Mouse (Mus musculus) ES-E14 (cell line): ENCODE measurements around the gene Myo1d. TPM values are rescaled to one million over a fixed set of nuclear protein-coding genes. Genes with fewer than 3 reads are reported as not detected.

Source experiments
- DNase-seq: peaks from one replicate; pipeline ENCODE4 v3.0.0-alpha.2; 2013; ENCODE audit warnings: low read depth, low spot score
- H3K27ac ChIP-seq: 2 replicates; pipeline ENCODE4 v1.5.1; 2012; ENCODE audit warnings: low read depth, mild to moderate bottlenecking, low read length, moderate library complexity, mixed read lengths; ENCODE audit not compliant: poor library complexity, insufficient read depth, severe bottlenecking
- H3K36me3 ChIP-seq: 2 replicates; pipeline ENCODE4 v1.6.1; 2012; ENCODE audit warnings: mild to moderate bottlenecking, low read length, moderate library complexity, mixed read lengths; ENCODE audit not compliant: control insufficient read depth, poor library complexity, insufficient read depth, severe bottlenecking
- H3K4me1 ChIP-seq, 2 experiments: fragments of 150-350 bp in 1 of 2; sonication (generic) in 1 of 2; 2 replicates each; pipeline ENCODE4 v1.6.1; 2012; ENCODE audit warnings: low read length in 2 of 2, mild to moderate bottlenecking in 1 of 2, mixed read lengths in 1 of 2; ENCODE audit not compliant: control insufficient read depth in 2 of 2, insufficient read depth in 2 of 2, poor library complexity in 1 of 2
- H3K4me3 ChIP-seq, 2 experiments: fragments of 150-350 bp in 1 of 2; sonication (generic) in 1 of 2; 2 replicates each; pipeline ENCODE4 v1.5.1; 2012; ENCODE audit warnings: low read length in 2 of 2, low read depth in 1 of 2, mild to moderate bottlenecking in 1 of 2, mixed read lengths in 1 of 2; ENCODE audit not compliant: insufficient read depth in 1 of 2, poor library complexity in 1 of 2, severe bottlenecking in 1 of 2
- H3K9ac ChIP-seq: 2 replicates; pipeline ENCODE4 v1.6.1; 2012; ENCODE audit warnings: low read depth, mild to moderate bottlenecking, low read length, mixed read lengths; ENCODE audit not compliant: poor library complexity, insufficient read depth, severe bottlenecking
- H3K9me3 ChIP-seq: fragments of 150-350 bp; sonication (generic); 2 replicates; pipeline ENCODE4 v1.6.1; 2012; ENCODE audit warnings: low read depth, mild to moderate bottlenecking, low read length; ENCODE audit not compliant: control insufficient read depth, insufficient read depth
- CHD2 ChIP-seq: IDR thresholded peaks from 2 replicates; pipeline ENCODE4 v1.6.1; 2014; ENCODE audit warnings: mild to moderate bottlenecking, low read depth, low read length, inconsistent platforms
- HCFC1 ChIP-seq: IDR thresholded peaks from 2 replicates; pipeline ENCODE4 v1.6.1; 2012; ENCODE audit warnings: low read length, inconsistent platforms, borderline replicate concordance; ENCODE audit not compliant: insufficient read depth
- MAFK ChIP-seq: IDR thresholded peaks from 2 replicates; pipeline ENCODE4 v1.6.1; 2014; ENCODE audit warnings: mild to moderate bottlenecking, low read depth, low read length, inconsistent platforms; ENCODE audit not compliant: insufficient read depth
- ZC3H11A ChIP-seq: IDR thresholded peaks from 2 replicates; pipeline ENCODE4 v1.6.1; 2012; ENCODE audit warnings: low read depth, mild to moderate bottlenecking, inconsistent platforms, low read length, borderline replicate concordance
- ZNF384 ChIP-seq: IDR thresholded peaks from 2 replicates; pipeline ENCODE4 v1.6.1; 2012; ENCODE audit warnings: low read depth, low read length, inconsistent platforms
- in situ Hi-C, 2 experiments: fragments of 600-800 bp; cut with MboI; formaldehyde crosslinking; loops; one replicate each; pipeline ENCODE4 v1.15.1; 2025; ENCODE audit warnings: low sequenced_read_pairs in 2 of 2, inconsistent platforms in 1 of 2; ENCODE audit not compliant: unreplicated experiment in 2 of 2
- total RNA-seq: library from RNA; depleted of rRNA; stranded (reverse); fragments of 300-350 nt; gene quantifications from 2 replicates; pipeline ENCODE4 v1.2.3, GENCODE M21; 2012; rRNA removed

Myo1d gene
- 2.7 and 2.9 TPM in 2 replicates for total RNA-seq

DNA sequence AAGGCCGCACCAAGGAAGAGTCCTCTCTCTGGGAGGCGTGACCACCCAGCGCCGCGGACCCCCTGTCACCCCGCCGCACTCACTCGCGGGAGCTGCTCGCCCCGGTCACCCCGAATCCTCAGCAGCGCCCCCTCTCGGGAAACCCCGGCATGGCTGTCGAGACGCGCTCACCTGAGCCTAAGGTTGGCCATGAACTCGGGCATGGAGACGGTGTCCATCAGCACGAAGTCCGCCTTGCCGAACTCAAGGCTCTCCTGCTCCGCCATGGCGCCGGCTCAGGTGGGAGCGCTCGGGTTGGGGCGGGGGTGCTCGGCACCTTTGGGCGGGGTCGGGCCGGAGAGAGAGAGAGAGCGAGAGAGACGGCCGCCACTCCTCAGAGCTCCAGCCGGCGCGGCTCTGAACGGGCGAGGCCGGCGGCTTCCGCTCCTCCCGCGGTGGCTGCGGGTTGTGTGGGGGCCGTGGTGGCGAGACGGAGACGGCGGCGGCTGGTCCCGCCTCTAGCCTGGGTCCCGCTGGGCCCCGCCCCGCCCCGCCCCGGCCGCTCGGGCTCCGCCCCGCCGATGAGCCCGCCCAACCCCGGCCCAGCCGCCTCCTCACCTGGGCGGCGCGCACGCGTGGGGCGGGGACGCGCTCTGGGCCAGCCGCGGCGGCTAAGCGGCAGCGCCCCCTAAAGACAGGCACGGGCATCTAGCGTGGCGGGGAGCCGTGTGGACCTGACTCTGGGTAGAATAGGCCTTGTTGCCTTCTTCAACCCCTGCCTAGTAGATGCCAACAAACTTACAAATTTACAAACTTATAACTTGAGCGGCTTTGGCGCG lies at the start of gene Myo1d:
Gene Myo1d, minus strand, starts transcription at position 499 of the 818 bp plus-strand sequence.
- Histone ChIP-seq H3K4me3 (peak within 1 kb of the TSS; percentile 84 to 96), H3K27ac (peak within 1 kb of the TSS; percentile 68; the same call in 1 of the 2 replicates), H3K36me3 (no peaks in the 10 kb centered on the region), H3K9me3 (no peaks in the 10 kb centered on the region), H3K9ac (peak within 1 kb of the TSS; percentile 83), H3K4me1 (peaks cover 0 to 6% of the 10 kb centered on the region in 2 experiments; a peak in 2 of 4 replicates)
- TF ChIP-seq ZC3H11A = no peak
- TF ChIP-seq MAFK = no peak
- TF ChIP-seq CHD2 = no peak
- DNase-seq = peak; percentile 79
- in situ Hi-C loops = no loop called here

DNA sequence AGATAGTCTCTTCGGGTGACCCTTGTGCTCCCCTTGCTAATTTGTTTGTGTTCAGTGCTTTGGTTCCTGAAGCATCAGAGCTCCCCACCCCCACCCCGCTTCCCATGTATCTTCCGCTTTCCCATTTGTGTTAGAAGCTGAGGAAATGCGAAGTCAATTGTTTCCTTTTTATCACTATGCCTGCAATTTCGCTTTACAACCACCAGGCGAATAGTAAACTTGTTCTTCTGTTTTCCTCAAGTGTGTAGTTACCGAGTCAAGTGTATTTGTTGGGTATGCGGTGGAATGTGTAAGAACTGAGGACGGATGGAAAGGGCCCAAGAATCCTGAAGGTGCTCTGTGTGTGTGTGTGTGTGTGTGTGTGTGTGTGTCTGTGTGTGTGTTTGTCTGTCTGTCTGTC lies 42.0 kb upstream of the Myo1d start:
- in situ Hi-C loops = no loop called here
- DNase-seq = no peak
- no peak overlapping the region for H3K9ac ChIP-seq

DNA sequence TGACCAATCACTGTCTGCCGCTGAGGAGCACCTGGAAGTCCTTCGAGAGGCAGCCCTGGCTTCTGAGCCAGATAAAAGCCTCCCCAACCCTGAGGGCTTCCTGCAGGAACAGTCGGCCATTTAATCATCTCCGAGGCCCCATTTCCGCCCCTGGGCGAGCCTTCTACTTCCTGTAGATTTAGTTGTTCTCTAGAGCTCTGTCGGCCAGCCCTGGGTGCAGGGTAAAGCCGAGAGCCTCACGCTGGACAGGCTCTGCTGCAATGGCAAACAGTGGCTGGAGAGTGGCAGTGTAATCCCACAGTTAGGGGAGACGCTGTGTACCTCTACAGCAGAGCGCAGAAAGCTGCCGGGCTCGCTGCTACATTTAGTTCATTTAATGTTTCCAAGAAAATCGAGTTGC lies 41.5 kb upstream of the Myo1d start:
- no peaks in the 10 kb centered on the region for H3K9me3 ChIP-seq
- no peaks in the 10 kb centered on the region for H3K36me3 ChIP-seq
- in situ Hi-C loops = no loop called here
- H3K9ac ChIP-seq = no peak overlapping the region
- H3K4me3 ChIP-seq = peak overlapping the region in 1 of 2 experiments; percentile 46; a peak in 2 of 4 replicates
- H3K4me1 ChIP-seq = peaks cover 5 to 22% of the 10 kb centered on the region in 2 experiments
- H3K27ac ChIP-seq = no peak overlapping the region
- TF ChIP-seq ZC3H11A (no peak), HCFC1 (no peak), CHD2 (no peak), ZNF384 (no peak), MAFK (no peak)
- DNase-seq = no peak

More for the DNA sequence above, 42.0 kb upstream of the Myo1d start:
- Histone ChIP-seq H3K4me3 (no peak overlapping the region), H3K36me3 (no peaks in the 10 kb centered on the region), H3K27ac (no peak overlapping the region), H3K9me3 (no peaks in the 10 kb centered on the region), H3K4me1 (peaks cover 5 to 22% of the 10 kb centered on the region in 2 experiments)
- TF ChIP-seq ZC3H11A (no peak), ZNF384 (no peak), MAFK (no peak), HCFC1 (no peak), CHD2 (no peak)

DNA sequence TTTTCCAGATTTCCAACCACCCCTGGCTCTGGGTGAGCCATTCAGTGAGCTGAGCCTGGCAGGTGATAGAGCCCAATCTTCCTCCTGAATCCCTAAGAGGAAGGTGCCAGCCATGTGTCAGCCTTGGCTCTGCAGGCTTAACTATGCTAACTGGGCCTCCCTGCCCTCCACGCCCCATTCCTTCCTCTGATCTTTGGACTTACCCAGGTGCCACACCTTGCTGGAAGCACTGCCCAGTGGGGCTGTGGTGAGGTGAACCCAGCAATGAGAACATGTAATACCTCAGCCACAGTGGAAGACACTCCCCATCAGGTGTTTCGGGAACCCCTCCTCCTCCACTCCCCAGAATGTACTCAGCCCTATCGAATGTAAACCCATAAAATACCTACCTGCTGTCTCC lies 40.3 kb upstream of the Myo1d start:
- peaks cover 5 to 22% of the 10 kb centered on the region in 2 experiments for H3K4me1 ChIP-seq
- H3K9me3 ChIP-seq = no peaks in the 10 kb centered on the region
- no peak overlapping the region for H3K9ac ChIP-seq
- no peak for TF ChIP-seq CHD2
- TF ChIP-seq MAFK = no peak
- no peak for TF ChIP-seq ZC3H11A
- no peak for TF ChIP-seq ZNF384
- TF ChIP-seq HCFC1 = no peak
- H3K4me3 ChIP-seq = no peak overlapping the region
- H3K27ac ChIP-seq = no peak overlapping the region
- H3K36me3 ChIP-seq = no peaks in the 10 kb centered on the region
- DNase-seq = no peak
- in situ Hi-C loops = no loop called here
